Comparison of ENCODE assay signal across 20 mouse cellular contexts in genomic region chr10:36835836-36836516, GRCm38 (mm10).
DNase-seq lines count a peak whose midpoint lies in the region; ATAC-seq and TF ChIP-seq lines count a peak whose summit lies in the region.
"Had no signal": no experiment of that assay in that cellular context is flagged by ENCODE, and none has a peak within 500 bp of the region (broad histone marks: within the 10 kb centered on the region; RNA-seq: fewer than 3 reads in every experiment).

No protein-coding gene starts in this region.

- no peak overlapping the region for H3K9ac ChIP-seq in kidney, embryonic 14.5 days (ENCODE audit: low read depth, low read length)
- H3K9ac ChIP-seq: embryonic facial prominence, embryonic 13.5 days; forebrain, embryonic 12.5 days; heart, embryonic 13.5 days; hindbrain, embryonic 12.5 days had no signal

- CTCF ChIA-PET in Patski (lab: Charles Lee), result no interaction called here

- peak; percentile 57 for ATAC-seq in Patski
- ATAC-seq in kidney, embryonic 14.5 days (ENCODE audit: low FRiP score, low TSS enrichment), result peak; percentile 52; the same call in 1 of the 2 replicates
- ATAC-seq: forebrain, embryonic 16.5 days; hindbrain, embryonic 16.5 days had no signal

- H3K9me3 ChIP-seq in kidney, embryonic 14.5 days (ENCODE audit: control insufficient read depth, low read length), result no peaks in the 10 kb centered on the region
- H3K9me3 ChIP-seq: embryonic facial prominence, embryonic 13.5 days; forebrain, embryonic 12.5 days; G1E; heart, embryonic 13.5 days; hindbrain, embryonic 12.5 days had no signal

- WGBS in kidney, embryonic 14.5 days, result 62% methylated on average over 5 of the region's 5 CpGs

- H3K4me2 ChIP-seq in kidney, embryonic 14.5 days (replicated peaks; ENCODE audit: low read depth, low read length), result no peak overlapping the region
- H3K4me2 ChIP-seq: embryonic facial prominence, embryonic 13.5 days; forebrain, embryonic 12.5 days; heart, embryonic 13.5 days; hindbrain, embryonic 12.5 days had no signal

- H3K27ac ChIP-seq in kidney, embryonic 14.5 days (ENCODE audit: low read depth, low read length), result no peak overlapping the region
- H3K27ac ChIP-seq: embryonic facial prominence, embryonic 13.5 days; forebrain, embryonic 12.5 days; heart, embryonic 13.5 days; hindbrain, embryonic 12.5 days had no signal

- peak; percentile 50 for DNase-seq in A20 (ENCODE audit: low read depth, low spot score)
- DNase-seq in Patski (ENCODE audit: low read depth, low spot score), result no peak
- DNase-seq in kidney, postnatal 14 days, result peak; percentile 10
- DNase-seq in lung, postnatal 14 days, result no peak
- no peak for DNase-seq in yolk sac, embryonic 10.5 days (ENCODE audit: low spot score)
- DNase-seq in spleen, adult 18-20 months, result no peak
- DNase-seq: adrenal gland, postnatal 10 days; cerebellum, adult 11 months; cerebellum, adult 8-10 months; cerebellum, postnatal 14 days; gastrocnemius, postnatal 14 days; heart, postnatal 4 days had no signal

- TF ChIP-seq CTCF in Patski (IDR thresholded peaks at IDR 0.05), result no peak

- POLR2A ChIA-PET in Patski (lab: Charles Lee), result no interaction called here

- H3K4me3 ChIP-seq in kidney, embryonic 14.5 days (ENCODE audit: low read length), result no peak overlapping the region
- H3K4me3 ChIP-seq: embryonic facial prominence, embryonic 13.5 days; forebrain, embryonic 12.5 days; heart, embryonic 13.5 days; hindbrain, embryonic 12.5 days had no signal

- in situ Hi-C loops in Patski (cut with MboI; ENCODE audit: low pct_unique_long_range_greater_than_20kb), result no loop called here

- no peaks in the 10 kb centered on the region for H3K27me3 ChIP-seq in Patski
- H3K27me3 ChIP-seq in kidney, embryonic 14.5 days (ENCODE audit: control insufficient read depth, insufficient read depth, low read length), result no peaks in the 10 kb centered on the region
- H3K27me3 ChIP-seq: embryonic facial prominence, embryonic 13.5 days; forebrain, embryonic 12.5 days; heart, embryonic 13.5 days; hindbrain, embryonic 12.5 days had no signal

- no peaks in the 10 kb centered on the region for H3K36me3 ChIP-seq in kidney, embryonic 14.5 days (ENCODE audit: control insufficient read depth, insufficient read depth, low read length)
- H3K36me3 ChIP-seq: embryonic facial prominence, embryonic 13.5 days; forebrain, embryonic 12.5 days; G1E; heart, embryonic 13.5 days; hindbrain, embryonic 12.5 days had no signal

- no peaks in the 10 kb centered on the region for H3K4me1 ChIP-seq in kidney, embryonic 14.5 days (ENCODE audit: control insufficient read depth, insufficient read depth, low read length)
- H3K4me1 ChIP-seq: embryonic facial prominence, embryonic 13.5 days; forebrain, embryonic 12.5 days; heart, embryonic 13.5 days had no signal

Comparison
In these comparisons a context has a peak if more than half of its experiments do, and no peak if none do; other contexts are left out.
1. DNase-seq: peak in A20 (single experiment) and kidney, postnatal 14 days (single experiment); none in Patski (single experiment), lung, postnatal 14 days (single experiment), yolk sac, embryonic 10.5 days (single experiment) and spleen, adult 18-20 months (0 of 2).